Mouse (Mus musculus) urinary bladder, postnatal 14 days (tissue): Measurements from ENCODE around the gene Vmn2r94.

Experiments
- DNase-seq: peaks from one replicate; pipeline ENCODE4 v3.0.0; 2021; ENCODE audit warnings: low spot score

Gene Vmn2r94

GRCm38 (mm10) chr17:18277656-18278055 lies at the start of gene Vmn2r94:
Gene Vmn2r94, minus strand, starts transcription at chr17:18277756.
- DNase-seq, result no peak

GRCm38 (mm10) chr17:18323031-18323430 lies 45.5 kb upstream of the Vmn2r94 start:
- no peak for DNase-seq

GRCm38 (mm10) chr17:18297799-18298198 lies 20.2 kb upstream of the Vmn2r94 start, which contains the start of gene Vmn2r93:
Gene Vmn2r93, plus strand, starts transcription at chr17:18298099.
- DNase-seq, result no peak

GRCm38 (mm10) chr17:18236931-18237330 lies 40.6 kb downstream of the Vmn2r94 start:
- DNase-seq, result no peak

DNA sequence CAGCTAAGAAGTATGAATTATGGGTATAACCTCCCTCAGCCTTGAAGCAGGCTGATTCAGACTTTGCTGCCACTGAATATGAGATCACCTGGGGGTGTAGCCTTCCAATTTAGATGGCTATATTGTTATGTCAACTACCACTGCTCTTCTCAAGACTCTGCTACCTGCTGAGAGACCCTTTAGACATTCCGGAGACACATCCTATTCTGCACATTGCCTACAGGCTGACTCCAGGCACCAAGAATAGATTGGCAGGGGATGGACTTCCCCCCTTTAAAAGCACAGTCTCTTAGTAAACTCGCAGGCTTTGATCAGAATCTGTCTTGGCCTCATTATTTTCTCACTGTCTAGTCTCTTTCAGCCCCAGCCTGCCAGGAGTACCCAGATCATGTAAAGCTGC lies 45.6 kb downstream of the Vmn2r94 start:
- DNase-seq, result no peak

DNA sequence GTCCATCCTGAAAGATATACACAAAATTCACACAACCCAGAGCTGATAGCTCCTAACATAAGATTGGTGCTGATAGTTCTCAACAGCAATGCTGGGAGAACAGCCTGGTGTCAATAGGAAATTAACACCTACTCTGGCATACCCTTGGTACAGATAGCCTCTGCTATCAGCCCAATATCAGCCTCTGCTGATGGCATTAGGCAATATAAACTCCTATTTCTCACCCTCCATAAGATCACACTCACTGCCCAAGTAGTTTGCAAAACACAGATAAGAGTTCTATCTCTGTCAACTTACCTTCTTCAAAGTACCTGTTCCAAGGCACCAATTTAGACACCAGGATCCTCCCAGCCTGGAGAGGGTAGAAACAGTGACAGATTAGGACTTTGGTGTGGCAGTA lies 56.3 kb downstream of the Vmn2r94 start:
- DNase-seq, result no peak
